Mouse (Mus musculus) forebrain, embryonic 10.5 days (tissue): Measurements from ENCODE around the gene Nomo1. TPM values are rescaled to one million over a fixed set of nuclear protein-coding genes. Genes with fewer than 3 reads are reported as not detected.

Source experiments
- DNase-seq: peaks from one replicate; pipeline ENCODE4 v3.0.0-alpha.2; 2017; ENCODE audit warnings: low spot score; ENCODE audit errors: extremely low spot score
- H3K27ac ChIP-seq: fragments of 300-500 bp; sonication (generic); 2 replicates; pipeline ENCODE4 v1.5.1; 2016; ENCODE audit warnings: mild to moderate bottlenecking
- H3K27me3 ChIP-seq: fragments of 300-500 bp; sonication (generic); 2 replicates; pipeline ENCODE4 v1.6.1; 2016; ENCODE audit warnings: mild to moderate bottlenecking; ENCODE audit not compliant: poor library complexity, severe bottlenecking
- H3K36me3 ChIP-seq: fragments of 300-500 bp; sonication (generic); replicated peaks from 2 replicates; pipeline ENCODE4 v1.6.1; 2016; ENCODE audit warnings: mild to moderate bottlenecking, moderate library complexity
- H3K4me1 ChIP-seq: fragments of 300-500 bp; sonication (generic); 2 replicates; pipeline ENCODE4 v1.6.1; 2016
- H3K4me3 ChIP-seq: fragments of 300-500 bp; sonication (generic); 2 replicates; pipeline ENCODE4 v1.5.1; 2016; ENCODE audit warnings: mild to moderate bottlenecking, moderate library complexity
- H3K9me3 ChIP-seq: fragments of 300-500 bp; sonication (generic); 2 replicates; pipeline ENCODE4 v1.6.1; 2016; ENCODE audit warnings: mild to moderate bottlenecking, moderate library complexity
- WGBS: fragments of 180-500 bp; shearing (Covaris S2); methylation state at CpG from one replicate; pipeline ENCODE4 v1.1.7; 2016; 5-methylcytosine and 5-hydroxymethylcytosine counted together
- polyA plus RNA-seq: library from polyadenylated mRNA; unstranded; fragments of >200 nt; fragmentation: Nextera tagmentation; extraction: Ambion mirVana; gene quantifications from 2 replicates; pipeline ENCODE4 v1.2.1, GENCODE M21; 2016

Gene Nomo1
- polyA plus RNA-seq: 33.7 and 33.8 TPM in 2 replicates

GRCm38 (mm10) chr7:46033109-46033869 lies at the start of gene Nomo1:
Gene Nomo1 (plus strand): TSS chr7:46033698.
- DNase-seq: peak; percentile 97
- WGBS: 7% methylated on average over 44 of the region's 44 CpGs
- Histone ChIP-seq H3K27me3 (no peaks in the 10 kb centered on the region; the same call in 1 of the 2 replicates), H3K27ac (peak within 1 kb of the TSS; percentile 88), H3K4me3 (peak within 1 kb of the TSS; percentile 80), H3K36me3 (peaks cover 11% of the 10 kb centered on the region), H3K9me3 (no peaks in the 10 kb centered on the region), H3K4me1 (peaks cover 43% of the 10 kb centered on the region)

GRCm38 (mm10) chr7:45986893-45987292 lies 46.6 kb upstream of the Nomo1 start:
- no peak overlapping the region for H3K27ac ChIP-seq
- H3K9me3 ChIP-seq: no peaks in the 10 kb centered on the region
- WGBS: 84% methylated on average over 6 of the region's 6 CpGs
- no peak for DNase-seq
- H3K4me3 ChIP-seq: no peak overlapping the region
- no peaks in the 10 kb centered on the region for H3K27me3 ChIP-seq
- H3K4me1 ChIP-seq: no peaks in the 10 kb centered on the region
- no peaks in the 10 kb centered on the region for H3K36me3 ChIP-seq

- Histone ChIP-seq H3K4me1 (no peaks in the 10 kb centered on the region), H3K4me3 (no peak overlapping the region), H3K27ac (no peak overlapping the region), H3K9me3 (no peaks in the 10 kb centered on the region), H3K27me3 (no peaks in the 10 kb centered on the region), H3K36me3 (no peaks in the 10 kb centered on the region)
- no peak for DNase-seq
- 98% methylated on average over 1 of the region's 1 CpGs for WGBS
Observed at GRCm38 (mm10) chr7:45988344-45988743, 45.2 kb upstream of the Nomo1 start.

GRCm38 (mm10) chr7:45992470-45992869 lies 41.0 kb upstream of the Nomo1 start:
- Histone ChIP-seq H3K27me3 (no peaks in the 10 kb centered on the region), H3K9me3 (no peaks in the 10 kb centered on the region), H3K36me3 (no peaks in the 10 kb centered on the region), H3K4me3 (no peak overlapping the region), H3K27ac (no peak overlapping the region), H3K4me1 (no peaks in the 10 kb centered on the region)
- no peak for DNase-seq
- 94% methylated on average over 8 of the region's 8 CpGs for WGBS

- H3K27ac ChIP-seq: no peak overlapping the region
- H3K4me1 ChIP-seq: no peaks in the 10 kb centered on the region
- DNase-seq: no peak
- no peaks in the 10 kb centered on the region for H3K27me3 ChIP-seq
- no peak overlapping the region for H3K4me3 ChIP-seq
- WGBS: 89% methylated on average over 4 of the region's 4 CpGs
- no peaks in the 10 kb centered on the region for H3K36me3 ChIP-seq
- H3K9me3 ChIP-seq: no peaks in the 10 kb centered on the region
Observed at GRCm38 (mm10) chr7:46000577-46000976, 32.9 kb upstream of the Nomo1 start.

GRCm38 (mm10) chr7:46002748-46003147 lies 30.8 kb upstream of the Nomo1 start:
- Histone ChIP-seq H3K36me3 (no peaks in the 10 kb centered on the region), H3K9me3 (no peaks in the 10 kb centered on the region), H3K27me3 (no peaks in the 10 kb centered on the region), H3K4me1 (no peaks in the 10 kb centered on the region), H3K4me3 (no peak overlapping the region), H3K27ac (no peak overlapping the region)
- WGBS: 55% methylated on average over 4 of the region's 4 CpGs
- DNase-seq: no peak

- Histone ChIP-seq H3K4me1 (peaks cover 26% of the 10 kb centered on the region), H3K9me3 (no peaks in the 10 kb centered on the region), H3K4me3 (no peak overlapping the region; the same call in 1 of the 2 replicates), H3K36me3 (no peaks in the 10 kb centered on the region), H3K27me3 (no peaks in the 10 kb centered on the region), H3K27ac (no peak overlapping the region)
- DNase-seq: peak; percentile 55
- 37% methylated on average over 5 of the region's 5 CpGs for WGBS
Observed at GRCm38 (mm10) chr7:46009578-46009977, 23.9 kb upstream of the Nomo1 start.

- no peak overlapping the region for H3K4me3 ChIP-seq
- no peaks in the 10 kb centered on the region for H3K36me3 ChIP-seq
- H3K9me3 ChIP-seq: no peaks in the 10 kb centered on the region
- peaks cover 26% of the 10 kb centered on the region for H3K4me1 ChIP-seq
- H3K27me3 ChIP-seq: no peaks in the 10 kb centered on the region
- no peak for DNase-seq
- H3K27ac ChIP-seq: no peak overlapping the region
Observed at GRCm38 (mm10) chr7:46012121-46012520, 21.4 kb upstream of the Nomo1 start.

- Histone ChIP-seq H3K27ac (peak overlapping the region; percentile 79), H3K4me3 (no peak overlapping the region), H3K4me1 (peaks cover 29% of the 10 kb centered on the region), H3K36me3 (no peaks in the 10 kb centered on the region), H3K9me3 (no peaks in the 10 kb centered on the region), H3K27me3 (no peaks in the 10 kb centered on the region)
- WGBS: 16% methylated on average over 9 of the region's 9 CpGs
- peak; percentile 55 for DNase-seq
Observed at GRCm38 (mm10) chr7:46013266-46014010, 20.1 kb upstream of the Nomo1 start.

GRCm38 (mm10) chr7:46019594-46019993 lies 13.9 kb upstream of the Nomo1 start:
- no peaks in the 10 kb centered on the region for H3K9me3 ChIP-seq
- H3K36me3 ChIP-seq: no peaks in the 10 kb centered on the region
- WGBS: 74% methylated on average over 3 of the region's 3 CpGs
- H3K4me3 ChIP-seq: no peak overlapping the region
- no peak for DNase-seq
- 0 out of 2 replicates have a peak overlapping the region, but pooled peaks have one; percentile 4 for H3K27ac ChIP-seq
- H3K27me3 ChIP-seq: no peaks in the 10 kb centered on the region
- H3K4me1 ChIP-seq: peaks cover 13% of the 10 kb centered on the region

- no peaks in the 10 kb centered on the region for H3K9me3 ChIP-seq
- no peak overlapping the region for H3K27ac ChIP-seq
- H3K4me3 ChIP-seq: no peak overlapping the region
- peaks cover 13% of the 10 kb centered on the region for H3K4me1 ChIP-seq
- H3K27me3 ChIP-seq: no peaks in the 10 kb centered on the region
- WGBS: 29% methylated on average over 4 of the region's 4 CpGs
- H3K36me3 ChIP-seq: no peaks in the 10 kb centered on the region
- DNase-seq: no peak
Observed at GRCm38 (mm10) chr7:46021951-46022350, 11.5 kb upstream of the Nomo1 start.

- no peaks in the 10 kb centered on the region for H3K27me3 ChIP-seq
- DNase-seq: no peak
- no peak overlapping the region for H3K27ac ChIP-seq
- no peaks in the 10 kb centered on the region for H3K36me3 ChIP-seq
- no peak overlapping the region for H3K4me3 ChIP-seq
- H3K9me3 ChIP-seq: no peaks in the 10 kb centered on the region
- 85% methylated on average over 9 of the region's 9 CpGs for WGBS
- H3K4me1 ChIP-seq: peaks cover 12% of the 10 kb centered on the region
Observed at GRCm38 (mm10) chr7:46025436-46025835, 8.1 kb upstream of the Nomo1 start.

- Histone ChIP-seq H3K27ac (no peak overlapping the region), H3K27me3 (no peaks in the 10 kb centered on the region; the same call in 1 of the 2 replicates), H3K9me3 (no peaks in the 10 kb centered on the region), H3K36me3 (no peaks in the 10 kb centered on the region), H3K4me1 (peaks cover 17% of the 10 kb centered on the region), H3K4me3 (no peak overlapping the region)
- WGBS: 93% methylated on average over 10 of the region's 10 CpGs
- DNase-seq: no peak
Observed at GRCm38 (mm10) chr7:46028681-46029080, 4.8 kb upstream of the Nomo1 start.
